Mouse (Mus musculus) T-helper 17 cell (primary cell): ENCODE measurements around the gene H13.

Experiments used
- in situ Hi-C, 2 experiments: fragments of 300-600 bp; cut with MboI, MseI; formaldehyde crosslinking; loops; 1 replicate in 1 of 2; 2 replicates in 1 of 2; pipeline ENCODE4 v1.15.1; 2025; ENCODE audit warnings: high pct_unique_total_duplicates in 2 of 2

H13 gene

GRCm38 (mm10) chr2:152653874-152654715 lies 15.2 kb upstream of the H13 start:
- in situ Hi-C loops, result no loop called here

GRCm38 (mm10) chr2:152657398-152657797 lies 11.9 kb upstream of the H13 start:
- in situ Hi-C loops, result loop anchor here in 1 of 2 experiments (5.0 kb wide), 1 partner anchor 40 kb away; no protein-coding TSS in a partner anchor

GRCm38 (mm10) chr2:152661163-152661562 lies 8.1 kb upstream of the H13 start:
- in situ Hi-C loops, result no loop called here

GRCm38 (mm10) chr2:152666191-152666590 lies 3.1 kb upstream of the H13 start:
- in situ Hi-C loops, result loop anchor here in 1 of 2 experiments (5.0 kb wide), 1 partner anchor 59 kb away; no protein-coding TSS in a partner anchor

DNA sequence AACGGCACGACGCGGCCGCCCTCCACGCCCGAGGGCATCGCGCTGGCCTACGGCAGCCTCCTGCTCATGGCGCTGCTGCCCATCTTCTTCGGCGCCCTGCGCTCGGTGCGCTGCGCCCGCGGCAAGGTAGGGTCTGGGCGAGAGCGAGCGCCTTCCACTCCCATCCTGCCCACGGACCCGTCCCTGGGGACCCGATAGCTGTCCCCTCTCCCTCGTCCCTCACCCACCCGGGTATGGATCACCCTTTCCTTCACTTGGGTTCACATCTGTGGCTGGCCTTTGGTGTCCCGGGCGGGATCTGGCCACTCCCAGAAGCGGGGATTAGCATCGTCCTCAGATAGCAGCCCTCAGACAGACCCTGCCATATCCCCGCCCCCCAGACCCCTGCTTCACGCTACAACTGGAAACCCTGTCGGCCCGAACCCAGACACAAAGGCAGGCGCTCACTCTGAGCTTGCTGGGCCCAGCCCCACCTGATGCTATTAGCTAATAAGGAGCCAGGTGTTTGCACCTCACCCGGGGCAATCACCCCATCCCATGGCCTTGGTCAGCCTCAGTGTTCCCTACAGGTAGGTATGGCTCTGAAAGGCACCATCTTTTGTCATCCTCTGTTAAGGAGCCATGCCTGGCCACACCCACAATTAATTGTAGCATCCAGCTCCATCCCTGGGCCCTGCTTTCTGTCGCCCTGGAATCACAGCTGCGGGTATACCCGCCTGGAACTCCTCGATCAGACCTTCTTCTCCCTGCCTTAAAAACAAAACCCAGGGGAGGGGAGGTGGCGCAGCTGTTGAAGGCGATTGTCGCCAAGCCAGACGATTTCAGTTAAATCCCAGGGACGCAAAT lies 601 bp downstream of the H13 start:
- in situ Hi-C loops, result loop anchor here in 1 of 2 experiments (5.0 kb wide), 1 partner anchor 63 kb away; no protein-coding TSS in a partner anchor

DNA sequence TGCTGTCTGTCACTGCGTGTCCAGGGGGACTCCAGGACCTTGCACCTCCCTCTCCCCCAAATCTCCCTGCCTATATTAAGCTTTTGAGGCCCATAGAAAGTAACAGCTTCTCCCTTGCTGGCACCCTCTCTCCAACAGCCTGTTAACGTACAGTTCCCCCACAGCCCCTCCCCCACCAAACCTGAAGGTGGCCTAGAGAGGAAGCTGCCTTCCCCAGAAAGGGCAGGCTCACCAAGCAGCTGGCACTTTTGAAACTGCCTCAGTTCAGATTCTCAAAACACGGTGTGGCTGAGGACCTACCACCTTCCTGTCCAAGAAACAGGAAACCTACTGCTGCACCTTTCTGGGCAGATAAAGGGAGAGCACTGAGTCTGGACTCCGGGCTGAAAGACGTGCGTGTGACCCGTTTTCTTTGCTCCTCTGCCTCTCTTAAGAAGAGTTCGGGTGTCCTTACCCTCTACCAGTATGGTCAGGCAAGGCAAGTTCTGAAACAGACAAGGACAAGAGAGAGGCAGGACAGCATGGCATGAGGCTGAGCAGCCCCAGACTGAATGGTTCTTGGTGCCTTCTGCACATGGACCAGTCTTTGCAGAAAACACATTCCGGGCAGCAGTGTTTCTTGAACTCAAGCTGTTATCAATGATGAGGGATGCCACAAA lies 1.9 kb downstream of the H13 start:
- in situ Hi-C loops, result no loop called here

GRCm38 (mm10) chr2:152671642-152671999 lies 2.4 kb downstream of the H13 start:
- in situ Hi-C loops, result no loop called here

DNA sequence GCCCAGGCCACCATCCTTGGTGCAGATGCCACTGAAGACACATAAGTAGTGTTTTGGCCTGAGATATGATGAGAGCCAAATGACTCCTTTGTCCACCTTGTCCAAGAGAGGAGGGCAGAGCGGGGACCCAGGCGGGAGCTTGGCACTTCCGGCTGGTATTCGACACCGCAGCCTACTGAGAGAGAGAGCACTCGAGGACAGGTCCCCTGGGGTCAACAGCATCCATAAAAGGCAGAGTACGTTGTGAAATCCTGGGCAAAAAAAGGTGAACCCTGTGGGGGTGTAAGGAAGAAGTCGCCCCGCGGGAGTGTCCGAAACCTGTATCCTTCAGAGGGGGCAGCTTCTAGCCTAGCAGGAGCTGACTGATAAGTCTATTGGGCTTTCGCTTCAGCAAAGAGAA lies 2.9 kb downstream of the H13 start:
- in situ Hi-C loops, result no loop called here

DNA sequence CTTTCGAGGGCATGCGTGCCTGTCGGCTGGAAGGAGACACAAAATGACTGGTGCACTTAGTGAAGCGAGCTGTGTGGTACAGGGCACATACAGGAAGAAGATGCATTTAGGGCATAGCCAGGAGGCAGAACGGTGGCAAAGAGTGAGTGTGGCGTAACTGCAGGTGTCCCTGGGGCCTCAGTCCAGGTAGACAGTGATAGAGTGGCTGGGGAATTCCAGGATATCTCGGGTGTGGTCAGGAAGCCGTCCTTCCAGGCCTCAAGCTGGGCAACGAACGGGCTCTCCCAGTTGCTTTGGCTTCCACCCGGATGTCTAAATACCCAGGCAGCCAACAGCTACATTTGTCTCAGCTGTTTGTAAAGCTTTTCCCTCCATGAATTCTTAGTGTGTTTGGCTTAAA lies 4.9 kb downstream of the H13 start:
- in situ Hi-C loops, result no loop called here

- in situ Hi-C loops, result no loop called here
Measured at GRCm38 (mm10) chr2:152675252-152675791, 6.1 kb downstream of the H13 start.

DNA sequence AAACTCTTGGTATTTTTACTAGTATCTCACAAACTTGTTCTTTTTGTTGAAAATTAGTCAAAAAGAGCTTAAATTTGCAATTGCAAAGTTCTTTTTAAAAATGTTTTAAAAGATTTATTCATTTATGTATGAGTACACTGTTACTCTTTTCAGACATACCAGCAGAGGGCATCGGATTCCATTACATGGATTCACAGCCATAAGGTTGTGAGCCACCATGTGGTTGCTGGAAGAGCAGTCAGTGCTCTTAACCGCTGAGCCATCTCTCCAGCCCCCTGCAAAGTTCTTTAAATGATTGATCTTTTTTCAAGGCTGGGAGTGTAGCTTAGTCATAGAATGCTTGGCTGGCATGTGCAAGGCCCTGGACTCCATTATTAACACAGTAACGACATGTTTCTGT lies 9.0 kb downstream of the H13 start:
- in situ Hi-C loops, result no loop called here

DNA sequence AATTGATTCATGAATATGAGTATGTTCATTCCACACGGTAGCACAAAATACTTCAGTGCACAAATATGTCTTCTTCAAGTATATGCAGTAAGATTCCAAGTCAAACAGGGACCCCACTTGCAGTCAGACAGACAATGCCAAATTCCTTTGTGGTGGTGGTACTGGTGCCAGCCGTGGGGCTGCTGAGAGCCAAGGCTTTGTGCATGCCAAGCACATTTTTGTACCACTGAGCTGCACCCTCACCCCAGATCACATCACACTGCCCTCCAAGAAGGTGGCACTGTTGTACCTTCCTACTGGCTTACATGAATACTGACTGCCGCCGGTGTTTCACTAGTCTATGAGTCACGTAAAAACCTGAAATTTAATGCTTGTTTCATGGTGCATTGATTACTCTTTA lies 9.7 kb downstream of the H13 start:
- in situ Hi-C loops, result no loop called here

DNA sequence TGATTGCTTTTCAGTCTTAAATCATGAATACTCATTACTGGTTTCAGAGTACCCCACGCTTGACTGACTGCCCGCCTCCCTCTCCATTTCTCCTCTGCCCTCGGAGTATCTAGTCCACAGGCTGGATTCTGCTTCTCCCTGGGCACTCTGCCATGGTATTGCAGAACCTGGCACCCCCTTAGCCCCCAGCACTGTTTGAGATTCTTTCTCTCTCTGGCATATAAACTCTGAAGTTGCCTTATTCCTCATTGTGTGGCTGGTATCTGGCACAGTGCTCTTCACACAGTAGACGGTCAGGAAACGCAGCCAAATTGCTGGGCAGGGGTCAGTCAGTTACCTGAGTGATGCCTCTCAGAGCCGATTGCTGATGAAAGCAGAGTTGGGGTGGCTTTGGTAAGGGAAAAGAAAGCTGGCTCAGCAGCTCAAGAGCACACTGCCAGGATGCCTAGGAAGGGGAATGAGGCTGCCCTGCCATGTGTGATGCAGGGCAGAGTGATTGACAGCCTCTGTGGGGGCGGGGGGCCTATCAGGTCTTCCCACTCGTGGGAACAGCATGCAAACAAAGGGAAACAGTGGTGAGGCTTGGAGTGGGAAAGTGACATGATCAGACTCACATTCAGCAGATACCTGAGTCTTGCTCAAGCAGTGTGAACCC lies 10.6 kb downstream of the H13 start:
- in situ Hi-C loops, result no loop called here

- in situ Hi-C loops, result no loop called here
Measured at GRCm38 (mm10) chr2:152683086-152683485, 13.8 kb downstream of the H13 start.

DNA sequence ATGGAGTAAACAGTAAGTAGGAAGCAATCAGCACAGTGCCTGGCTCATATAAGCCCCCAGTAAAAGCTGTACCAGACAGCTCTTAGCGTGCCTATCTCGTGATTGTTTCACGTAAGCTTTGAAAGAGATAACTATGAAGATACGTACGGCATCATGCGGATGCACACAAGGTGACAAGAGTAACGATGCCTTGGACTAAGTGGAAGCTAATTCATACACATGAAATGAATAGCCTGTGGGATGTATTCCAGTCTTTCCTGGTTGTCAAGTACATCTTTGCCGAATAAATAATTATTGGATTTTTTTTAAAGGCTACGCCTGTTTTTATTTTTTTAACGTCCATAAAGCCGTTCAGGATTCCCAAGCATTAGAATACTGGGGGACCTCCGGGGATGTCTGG lies 17.1 kb downstream of the H13 start:
- in situ Hi-C loops, result loop anchor here in 1 of 2 experiments (5.0 kb wide), 1 partner anchor 146 kb away; the partner anchor contains the start of gene Bcl2l1

DNA sequence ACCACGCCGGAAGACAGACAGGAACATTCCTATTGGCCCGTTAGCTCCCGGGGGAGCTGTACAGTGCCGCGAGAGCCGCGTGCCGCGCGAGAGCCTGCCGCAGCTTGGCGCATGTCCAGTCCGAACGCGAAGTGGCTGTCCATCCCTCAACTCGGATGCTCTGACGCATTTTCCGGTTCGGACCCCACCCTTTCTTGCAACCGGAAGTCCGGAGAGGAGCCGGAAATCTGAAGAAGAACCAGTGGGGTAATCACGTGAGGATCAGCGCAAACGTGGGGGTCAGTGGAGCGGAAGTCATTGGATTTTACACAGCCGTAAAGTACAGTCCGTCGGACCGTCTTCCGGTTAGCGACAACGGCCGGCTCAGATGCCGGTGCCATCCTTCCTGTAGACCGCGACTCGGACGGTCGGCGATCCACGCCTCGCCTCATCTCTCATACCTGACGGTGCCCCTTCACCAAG lies 17.6 kb downstream of the H13 start, which contains the start of gene Mcts2:
Gene Mcts2 (plus strand): TSS at position 230 of the 462 bp plus-strand sequence.
- in situ Hi-C loops, result loop anchor here in 1 of 2 experiments (5.0 kb wide), 1 partner anchor 145 kb away; the partner anchor contains the start of gene Bcl2l1

DNA sequence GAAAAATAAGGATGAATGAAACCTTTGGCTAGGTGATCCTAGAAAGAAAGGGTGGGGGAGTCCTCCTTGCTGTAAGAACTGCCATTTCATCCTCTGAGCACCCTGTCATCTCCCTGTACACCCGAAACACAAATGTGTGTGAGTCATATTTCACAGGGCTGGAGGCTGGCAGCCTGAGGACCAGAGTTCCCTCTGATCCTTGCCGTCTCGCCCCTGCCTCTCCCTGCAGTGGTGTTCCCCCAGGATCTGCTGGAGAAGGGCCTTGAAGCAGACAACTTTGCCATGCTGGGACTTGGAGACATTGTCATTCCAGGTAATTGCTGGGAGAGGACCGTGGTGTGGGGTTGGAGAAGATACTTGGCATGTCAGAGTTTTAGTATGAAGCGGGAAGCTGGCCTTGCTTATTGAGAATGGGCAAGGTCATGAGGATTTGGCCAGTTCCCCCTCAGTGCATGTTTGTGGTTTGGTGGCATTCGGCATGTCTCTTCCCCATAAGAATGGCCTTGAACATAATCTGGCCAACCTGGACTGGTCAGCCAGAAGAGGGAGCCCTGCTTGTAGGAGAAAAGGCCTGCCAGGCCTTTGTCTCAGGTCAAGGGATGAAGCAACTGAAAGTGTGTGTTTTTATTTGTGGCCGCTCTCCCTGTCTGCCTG lies 22.4 kb downstream of the H13 start:
- in situ Hi-C loops, result loop anchor here in 1 of 2 experiments (5.0 kb wide), 1 partner anchor 141 kb away; the partner anchor contains the start of gene Bcl2l1

GRCm38 (mm10) chr2:152693233-152693632 lies 24.0 kb downstream of the H13 start:
- in situ Hi-C loops, result loop anchor here in 1 of 2 experiments (5.0 kb wide), 1 partner anchor 139 kb away; the partner anchor contains the start of gene Bcl2l1

- in situ Hi-C loops, result loop anchor here in 1 of 2 experiments (5.0 kb wide), 1 partner anchor 139 kb away; the partner anchor contains the start of gene Bcl2l1
Measured at GRCm38 (mm10) chr2:152693735-152694134, 24.5 kb downstream of the H13 start.

GRCm38 (mm10) chr2:152694708-152695107 lies 25.4 kb downstream of the H13 start:
- in situ Hi-C loops, result loop anchor here in 1 of 2 experiments (5.0 kb wide), 1 partner anchor 138 kb away; the partner anchor contains the start of gene Bcl2l1
